9 mouse cellular contexts compared by ENCODE assay signal in the genomic region with DNA sequence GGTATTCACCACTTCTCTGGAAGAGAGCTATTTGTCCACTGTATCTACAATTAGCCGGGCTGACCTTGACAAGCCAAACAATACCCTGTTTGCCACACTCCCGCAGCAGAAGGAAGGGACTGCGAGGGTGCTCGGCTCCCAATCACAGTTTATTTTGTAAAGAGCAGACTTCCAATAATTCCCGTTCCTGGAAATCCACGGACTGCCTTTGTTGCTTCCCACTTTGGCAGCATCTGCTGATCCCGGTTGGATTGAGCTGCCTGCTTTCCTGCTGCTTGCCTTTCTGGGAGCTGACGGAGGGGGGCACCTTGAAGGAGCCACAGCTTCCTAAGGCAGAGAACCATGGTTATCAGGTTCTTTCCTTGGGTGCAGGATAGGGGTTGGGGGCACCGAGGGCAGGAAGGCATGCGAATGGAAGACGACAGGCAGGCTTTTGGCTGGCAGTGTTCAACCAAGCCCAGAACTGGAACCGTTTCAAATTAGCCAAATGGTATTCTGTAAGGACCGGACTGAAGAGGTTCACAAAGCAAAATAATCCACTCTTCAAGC.
DNase-seq lines count a peak whose midpoint lies in the region; ATAC-seq and TF ChIP-seq lines count a peak whose summit lies in the region.
"Had no signal": no experiment of that assay in that cellular context is flagged by ENCODE, and none has a peak within 500 bp of the region (broad histone marks: within the 10 kb centered on the region; RNA-seq: fewer than 3 reads in every experiment).

No protein-coding gene starts in this region.

- H3K4me3 ChIP-seq in ES-Bruce4 (ENCODE audit: low read depth, low read length): no peak overlapping the region
- no peak overlapping the region for H3K4me3 ChIP-seq in embryonic facial prominence, embryonic 13.5 days
- H3K4me3 ChIP-seq in limb, embryonic 14.5 days (replicated peaks; ENCODE audit: low read length): no peak overlapping the region
- no peak overlapping the region for H3K4me3 ChIP-seq in stomach, embryonic 16.5 days (replicated peaks; ENCODE audit: low read length)
- H3K4me3 ChIP-seq: megakaryocyte, embryonic 14.5 days had no signal

- peak overlapping the region; percentile 47 for H3K4me2 ChIP-seq in embryonic facial prominence, embryonic 13.5 days
- peak overlapping the region; percentile 30 for H3K4me2 ChIP-seq in limb, embryonic 14.5 days (replicated peaks; ENCODE audit: low read depth, low read length, severe bottlenecking)
- H3K4me2 ChIP-seq in stomach, embryonic 16.5 days (ENCODE audit: low read depth, low read length): peak overlapping the region; percentile 28; the same call in 1 of the 2 replicates

- H3K9me3 ChIP-seq in ES-Bruce4 (replicated peaks; ENCODE audit: control insufficient read depth, insufficient read depth, low read length, poor library complexity, severe bottlenecking): no peaks in the 10 kb centered on the region
- no peaks in the 10 kb centered on the region for H3K9me3 ChIP-seq in embryonic facial prominence, embryonic 13.5 days
- H3K9me3 ChIP-seq in limb, embryonic 14.5 days (ENCODE audit: control insufficient read depth, low read length): no peaks in the 10 kb centered on the region
- H3K9me3 ChIP-seq in stomach, embryonic 16.5 days (replicated peaks; ENCODE audit: control insufficient read depth, low read length): no peaks in the 10 kb centered on the region
- H3K9me3 ChIP-seq: megakaryocyte, embryonic 14.5 days had no signal

- H3K27ac ChIP-seq in ES-Bruce4 (ENCODE audit: insufficient read depth, low read length): peak overlapping the region; percentile 62
- peak overlapping the region; percentile 29; the same call in 1 of the 2 replicates for H3K27ac ChIP-seq in embryonic facial prominence, embryonic 13.5 days
- H3K27ac ChIP-seq in limb, embryonic 14.5 days (replicated peaks; ENCODE audit: low read depth, low read length): peak overlapping the region; percentile 56
- H3K27ac ChIP-seq in stomach, embryonic 16.5 days (ENCODE audit: low read length): peak overlapping the region; percentile 37; the same call in 1 of the 2 replicates

- H3K9ac ChIP-seq in ES-Bruce4 (ENCODE audit: low read depth, poor library complexity, severe bottlenecking): peak overlapping the region; percentile 50; the same call in 1 of the 2 replicates
- no peak overlapping the region for H3K9ac ChIP-seq in embryonic facial prominence, embryonic 13.5 days
- H3K9ac ChIP-seq in limb, embryonic 14.5 days (ENCODE audit: low read depth, low read length, severe bottlenecking): peak overlapping the region; percentile 36
- no peak overlapping the region for H3K9ac ChIP-seq in stomach, embryonic 16.5 days (ENCODE audit: low read length)

- 33% methylated on average over 13 of the region's 13 CpGs for WGBS in embryonic facial prominence, embryonic 13.5 days
- WGBS in limb, embryonic 14.5 days: 23% methylated on average over 13 of the region's 13 CpGs
- WGBS in stomach, embryonic 16.5 days: 28% methylated on average over 13 of the region's 13 CpGs

- no peak for TF ChIP-seq POLR2A in ES-Bruce4 (IDR thresholded peaks at IDR 0.05; ENCODE audit: insufficient read depth, low read length)
- no peak for TF ChIP-seq POLR2A in limb, embryonic 14.5 days (IDR thresholded peaks at IDR 0.05; ENCODE audit: borderline replicate concordance, extremely low read depth, insufficient read depth, insufficient read length)

- no peaks in the 10 kb centered on the region for H3K27me3 ChIP-seq in ES-Bruce4 (ENCODE audit: control insufficient read depth, insufficient read depth, low read length, poor library complexity, severe bottlenecking)
- H3K27me3 ChIP-seq in embryonic facial prominence, embryonic 13.5 days: no peaks in the 10 kb centered on the region
- H3K27me3 ChIP-seq in limb, embryonic 14.5 days (ENCODE audit: control insufficient read depth, insufficient read depth, low read length): no peaks in the 10 kb centered on the region
- no peaks in the 10 kb centered on the region for H3K27me3 ChIP-seq in stomach, embryonic 16.5 days (ENCODE audit: control insufficient read depth, insufficient read depth, low read length)

- no peak for TF ChIP-seq CTCF in ES-Bruce4 (IDR thresholded peaks at IDR 0.05; ENCODE audit: low read depth, low read length)

- H3K36me3 ChIP-seq in ES-Bruce4 (ENCODE audit: control insufficient read depth, insufficient read depth, low read length, poor library complexity, severe bottlenecking): no peaks in the 10 kb centered on the region
- H3K36me3 ChIP-seq in embryonic facial prominence, embryonic 13.5 days: no peaks in the 10 kb centered on the region
- H3K36me3 ChIP-seq in limb, embryonic 14.5 days (ENCODE audit: control insufficient read depth, insufficient read depth, low read length): no peaks in the 10 kb centered on the region
- H3K36me3 ChIP-seq in stomach, embryonic 16.5 days (ENCODE audit: control insufficient read depth, insufficient read depth, low read length): no peaks in the 10 kb centered on the region

- no peak for TF ChIP-seq EP300 in ES-Bruce4 (IDR thresholded peaks at IDR 0.05; ENCODE audit: insufficient read depth, low read depth, low read length)

- DNase-seq in adrenal gland, adult 8-10 months: peak; percentile 21
- DNase-seq in adrenal gland, postnatal 25 days: no peak
- peak; percentile 54 to 69 for DNase-seq in heart, postnatal 36 days
- DNase-seq in limb, embryonic 14.5 days (ENCODE audit: low spot score): no peak
- no peak for DNase-seq in natural killer cell, adult 2 months (ENCODE audit: low spot score in 2 of 2)

- ATAC-seq in embryonic facial prominence, embryonic 13.5 days (ENCODE audit: insufficient number of reproducible peaks, insufficient read depth, low FRiP score, low TSS enrichment, low read depth): no peak
- no peak for ATAC-seq in limb, embryonic 14.5 days (ENCODE audit: low FRiP score, low read depth)
- peak; percentile 47; the same call in 1 of the 2 replicates for ATAC-seq in stomach, embryonic 16.5 days (ENCODE audit: insufficient read depth, low FRiP score)

- peaks cover 6% of the 10 kb centered on the region for H3K4me1 ChIP-seq in ES-Bruce4 (ENCODE audit: control insufficient read depth, insufficient read depth, low read length)
- peaks cover 38% of the 10 kb centered on the region for H3K4me1 ChIP-seq in embryonic facial prominence, embryonic 13.5 days
- peaks cover 23% of the 10 kb centered on the region for H3K4me1 ChIP-seq in limb, embryonic 14.5 days (ENCODE audit: control insufficient read depth, insufficient read depth, low read length)
- peaks cover 11% of the 10 kb centered on the region; the same call in 1 of the 2 replicates for H3K4me1 ChIP-seq in stomach, embryonic 16.5 days (ENCODE audit: control insufficient read depth, insufficient read depth, low read length)

- intact Hi-C loops in heart, postnatal 36 days (cut with DNase I): no loop called here

Comparison
In these comparisons a context has a peak if more than half of its experiments do, and no peak if none do; other contexts are left out.
1. DNase-seq: peak in adrenal gland, adult 8-10 months (single experiment) and heart, postnatal 36 days (2 of 2); none in adrenal gland, postnatal 25 days (single experiment), limb, embryonic 14.5 days (single experiment) and natural killer cell, adult 2 months (0 of 2).
2. H3K9ac ChIP-seq: peak in ES-Bruce4 (single experiment) and limb, embryonic 14.5 days (single experiment); none in embryonic facial prominence, embryonic 13.5 days (single experiment) and stomach, embryonic 16.5 days (single experiment).
3. Peak in every context shown above with its lines, with median percentiles within 50 percentile points of each other: H3K27ac ChIP-seq and H3K4me2 ChIP-seq.